Mouse (Mus musculus) CH12F3 (cell line): ENCODE data around the gene Cpt1a.

Experiments used
- in situ Hi-C: fragments of 300-500 bp; cut with MboI; formaldehyde crosslinking; loops from 2 replicates; pipeline ENCODE4 v1.14.3; 2020; ENCODE audit warnings: low sequenced_read_pairs

The Cpt1a gene

DNA sequence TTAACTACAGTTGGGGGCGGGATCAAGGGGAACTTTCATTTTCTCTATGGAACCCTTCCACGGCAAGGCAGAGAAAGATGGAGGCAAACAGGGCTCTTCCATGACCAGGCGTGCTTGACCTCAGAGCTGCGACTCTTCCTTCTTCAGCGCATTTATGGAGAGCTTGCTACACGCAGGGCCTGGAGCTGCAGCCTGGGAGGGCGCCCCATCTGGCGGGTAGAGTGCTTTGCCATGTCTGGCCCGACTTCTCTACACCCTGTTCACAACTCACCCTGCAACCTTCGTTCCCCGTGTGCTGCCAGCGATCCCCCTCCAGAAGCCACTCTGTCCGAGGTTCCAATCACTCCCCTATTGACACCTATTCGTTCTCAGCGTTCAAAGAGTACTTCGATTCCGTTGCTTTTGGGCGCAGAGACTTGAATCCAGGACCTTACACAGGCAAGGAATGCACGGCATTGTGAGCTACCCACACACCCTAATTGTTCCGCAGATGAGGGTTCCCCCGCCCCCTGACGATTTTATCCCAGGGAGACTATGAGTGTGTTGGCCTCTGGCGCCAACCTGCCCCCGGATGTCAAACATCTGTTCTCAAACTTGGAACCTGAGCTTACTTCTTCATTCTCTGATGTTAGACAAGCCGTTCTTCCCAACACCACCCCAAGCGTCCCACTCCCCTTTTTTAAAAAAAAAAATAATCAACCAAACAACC is at the start of gene Cpt1a:
Gene Cpt1a, plus strand, starts transcription at position 74 of the 709 bp plus-strand sequence.
- in situ Hi-C loops, result no loop called here

DNA sequence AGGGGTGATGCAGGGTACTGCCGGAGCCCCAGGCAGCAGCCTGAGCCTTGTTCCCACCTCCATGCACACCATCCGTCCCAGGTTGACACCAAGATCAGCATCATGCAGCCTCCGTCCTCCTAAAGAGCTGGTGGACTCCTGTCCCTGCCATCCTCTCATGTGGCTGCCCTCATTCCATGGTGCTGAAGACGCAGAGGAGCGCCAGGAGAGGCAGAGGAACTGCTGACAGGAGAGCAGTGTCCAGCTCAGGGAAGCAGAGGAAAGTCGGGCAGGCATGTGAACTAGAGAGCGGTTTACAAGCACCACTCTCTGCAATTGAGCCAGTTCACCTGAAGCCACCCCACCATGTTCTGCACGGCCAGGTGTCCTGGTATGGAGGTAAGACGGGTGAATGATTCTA is 48.8 kb upstream of the Cpt1a start:
- in situ Hi-C loops, result no loop called here

DNA sequence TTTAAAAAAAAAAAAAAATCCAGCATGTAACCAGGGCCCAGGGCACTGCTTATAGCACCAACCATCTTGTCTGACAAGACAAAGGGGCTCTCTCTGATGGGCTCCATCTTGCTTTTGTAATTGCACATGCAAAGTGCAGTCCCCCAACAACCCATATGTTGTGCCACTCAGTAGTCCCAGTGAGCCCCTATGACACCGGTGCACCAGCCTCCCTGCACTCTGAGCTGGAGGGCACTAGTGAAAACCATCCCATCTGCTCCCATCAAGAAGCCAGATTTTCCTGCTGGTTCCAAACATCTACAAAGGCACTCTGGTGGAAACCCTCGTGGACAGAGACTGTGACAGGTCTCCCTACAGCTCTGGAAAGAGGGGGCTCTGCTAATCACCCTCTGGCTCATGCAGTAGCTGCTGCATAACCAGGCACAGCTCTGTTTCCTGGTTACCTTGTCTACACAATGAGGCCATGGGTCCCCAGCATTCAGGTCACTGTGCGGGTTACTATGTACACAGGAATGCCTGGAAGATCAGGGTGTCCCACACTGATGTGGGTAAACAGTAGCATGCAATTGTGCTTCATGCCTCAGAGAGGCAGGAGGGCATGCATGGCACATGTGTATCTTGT is 46.3 kb upstream of the Cpt1a start:
- in situ Hi-C loops, result no loop called here

DNA sequence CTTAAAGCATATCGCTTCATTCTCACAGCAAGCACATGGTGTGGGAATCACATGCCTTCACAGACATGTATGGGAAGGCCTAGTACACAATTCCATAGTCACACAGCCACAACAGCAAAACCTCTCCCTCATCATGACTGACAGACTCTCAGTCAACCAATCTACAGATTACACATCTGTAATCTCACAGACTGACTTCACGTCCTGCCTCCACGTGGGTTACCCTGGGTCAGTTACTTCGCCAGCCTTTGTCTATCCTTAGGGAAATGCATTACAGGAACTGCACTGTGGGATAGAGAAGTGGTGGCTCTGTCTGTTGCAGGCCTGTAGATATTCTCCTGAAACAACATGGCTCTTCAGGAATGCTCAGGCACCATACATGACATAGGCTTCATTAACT is 40.2 kb upstream of the Cpt1a start:
- in situ Hi-C loops, result no loop called here

DNA sequence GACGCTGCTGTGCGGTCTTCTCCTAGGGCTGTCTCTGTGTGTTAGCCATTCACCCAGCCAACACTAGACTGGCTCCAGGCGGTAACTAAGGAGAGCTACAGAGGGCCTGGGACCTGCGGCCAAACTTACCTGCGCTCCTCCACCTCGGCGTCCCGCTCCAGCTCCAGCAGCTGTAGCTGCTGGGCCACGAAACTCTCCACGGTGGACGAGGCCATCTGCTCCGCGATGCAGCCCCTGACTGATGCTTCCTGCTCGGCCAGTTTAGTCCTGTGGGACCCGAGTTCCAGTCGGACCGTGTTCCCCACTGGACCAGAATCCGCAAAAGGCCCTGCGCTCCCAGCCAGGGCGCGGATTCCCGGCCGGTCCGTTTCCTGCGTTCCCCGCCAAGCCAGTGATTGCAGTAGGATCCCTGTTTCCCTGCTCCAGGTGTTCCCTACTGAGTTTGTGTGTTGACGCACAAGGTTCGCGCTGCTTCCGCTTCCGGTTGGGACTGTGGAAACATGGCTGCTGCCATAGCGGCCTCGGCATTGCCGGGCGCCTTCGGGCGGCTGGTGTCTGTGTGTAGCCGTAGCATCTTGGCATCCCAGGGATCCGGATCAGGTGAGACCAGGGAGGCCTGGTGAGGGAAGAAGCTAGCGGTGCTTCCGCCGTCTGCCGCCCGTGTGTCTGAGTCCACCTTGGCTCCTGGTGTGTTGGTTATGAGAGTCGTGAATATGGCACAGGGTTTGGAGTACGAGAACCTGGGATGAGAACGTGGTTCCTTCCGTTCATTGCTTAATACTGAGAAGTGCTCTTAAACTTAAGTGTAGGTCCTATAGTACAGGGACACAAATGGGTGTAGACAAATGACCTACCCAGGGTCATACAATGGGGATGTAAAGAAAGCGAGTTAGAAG is 39.3 kb upstream of the Cpt1a start, which contains the start of the genes Mrpl21 and Ighmbp2:
Gene Mrpl21, plus strand, starts transcription at position 330 of the 896 bp plus-strand sequence.
Gene Ighmbp2, minus strand, starts transcription at position 446 of the 896 bp plus-strand sequence.
- in situ Hi-C loops, result no loop called here

DNA sequence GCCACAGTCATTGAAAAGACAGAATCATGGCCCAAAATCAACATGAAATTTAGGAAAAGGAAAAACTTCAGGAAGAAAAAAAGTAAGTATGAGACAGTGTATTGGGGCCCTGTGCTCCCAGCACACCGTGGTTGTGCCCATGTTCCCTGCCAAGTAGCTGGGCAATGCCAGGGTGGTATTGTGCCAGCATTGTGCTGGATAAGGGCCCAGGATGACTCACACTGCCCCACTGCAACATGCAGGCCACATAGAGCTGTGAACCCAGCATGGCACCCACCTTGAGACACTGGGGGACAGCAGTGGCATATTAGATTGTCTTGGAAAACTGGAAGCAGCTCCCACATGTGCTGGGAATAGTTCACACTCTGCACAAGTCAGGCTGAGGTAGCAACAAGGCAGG is 33.1 kb upstream of the Cpt1a start:
- in situ Hi-C loops, result no loop called here

DNA sequence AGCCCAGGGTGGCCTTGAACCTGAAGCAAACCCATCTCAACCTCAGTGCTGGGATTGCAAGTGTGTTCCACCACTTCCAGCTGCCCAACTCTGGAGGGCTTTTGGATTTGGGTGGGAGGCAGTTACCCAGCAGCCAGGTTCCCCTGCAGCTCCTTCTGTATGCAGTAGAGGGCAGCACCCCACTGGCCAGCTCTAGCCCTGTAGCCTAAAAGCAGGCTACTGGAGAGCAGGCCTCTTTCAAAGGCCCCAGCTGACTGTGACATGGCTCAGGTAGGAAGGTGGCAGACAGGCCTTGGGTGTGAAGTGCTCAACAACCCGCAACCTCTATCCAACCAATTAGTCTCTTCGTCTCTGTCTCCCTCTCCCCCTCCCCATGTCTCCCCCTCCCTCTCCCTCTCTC is 30.1 kb upstream of the Cpt1a start:
- in situ Hi-C loops, result loop anchor here (10.0 kb wide), 1 partner anchor 153 kb away; no protein-coding TSS in a partner anchor

DNA sequence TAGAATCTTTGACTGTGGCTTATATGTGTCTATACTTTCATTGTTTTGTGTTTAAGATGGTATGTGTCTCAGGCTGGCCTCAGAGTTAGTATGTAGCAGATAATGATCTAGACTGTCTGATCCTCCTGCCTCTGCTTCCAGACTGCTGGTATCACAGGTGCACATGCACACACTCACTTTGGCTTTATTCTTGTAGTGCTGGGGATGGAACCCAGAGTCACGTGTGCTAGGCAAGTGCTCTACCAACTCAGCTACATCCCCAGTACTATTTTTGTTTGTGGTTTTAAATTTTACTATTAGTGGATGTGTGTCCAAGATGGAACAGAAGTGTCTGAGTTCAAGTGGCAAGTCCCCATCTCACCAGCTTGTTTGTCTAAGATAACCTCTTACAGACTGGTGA is 29.1 kb upstream of the Cpt1a start:
- in situ Hi-C loops, result loop anchor here (10.0 kb wide), 1 partner anchor 152 kb away; no protein-coding TSS in a partner anchor

DNA sequence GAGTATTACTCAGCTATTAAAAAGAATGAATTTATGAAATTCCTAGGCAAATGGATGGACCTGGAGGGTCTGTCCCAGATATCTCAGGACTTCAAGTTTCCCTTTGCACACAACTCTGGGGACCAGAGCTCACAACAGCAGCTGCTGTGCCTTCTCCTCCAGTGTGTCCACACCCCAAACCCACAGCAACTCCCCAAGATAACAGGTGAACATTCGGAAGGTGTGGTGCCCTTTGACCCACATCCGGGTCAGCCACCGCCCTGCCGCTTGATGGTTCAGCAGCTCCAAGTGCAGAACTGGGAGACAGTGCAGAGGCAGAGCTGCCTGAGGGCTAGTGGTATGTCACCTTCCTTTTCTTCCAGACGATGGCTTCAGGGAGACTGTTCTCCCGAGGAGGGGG is 26.9 kb upstream of the Cpt1a start:
- in situ Hi-C loops, result loop anchor here (10.0 kb wide), 1 partner anchor 150 kb away; no protein-coding TSS in a partner anchor

DNA sequence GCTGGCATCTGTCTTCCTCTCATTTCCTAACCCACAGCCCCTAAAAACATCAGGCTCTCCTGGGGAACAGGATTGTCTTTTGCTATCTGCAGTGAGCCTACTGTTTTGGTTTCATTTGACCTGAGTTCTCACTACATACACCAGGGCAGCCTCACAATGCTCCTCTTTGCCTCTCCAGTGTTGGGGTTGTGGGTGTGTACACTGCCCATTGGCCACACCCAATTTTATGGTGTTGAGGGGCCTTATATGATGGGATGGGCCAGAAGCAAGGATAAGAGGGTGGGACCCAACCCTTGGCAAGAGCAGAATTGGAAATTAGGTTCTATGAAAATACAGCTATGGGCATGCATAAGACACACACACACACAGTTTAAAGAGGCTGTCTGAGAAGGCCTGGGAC is 25.1 kb upstream of the Cpt1a start:
- in situ Hi-C loops, result loop anchor here (10.0 kb wide), 1 partner anchor 148 kb away; no protein-coding TSS in a partner anchor

DNA sequence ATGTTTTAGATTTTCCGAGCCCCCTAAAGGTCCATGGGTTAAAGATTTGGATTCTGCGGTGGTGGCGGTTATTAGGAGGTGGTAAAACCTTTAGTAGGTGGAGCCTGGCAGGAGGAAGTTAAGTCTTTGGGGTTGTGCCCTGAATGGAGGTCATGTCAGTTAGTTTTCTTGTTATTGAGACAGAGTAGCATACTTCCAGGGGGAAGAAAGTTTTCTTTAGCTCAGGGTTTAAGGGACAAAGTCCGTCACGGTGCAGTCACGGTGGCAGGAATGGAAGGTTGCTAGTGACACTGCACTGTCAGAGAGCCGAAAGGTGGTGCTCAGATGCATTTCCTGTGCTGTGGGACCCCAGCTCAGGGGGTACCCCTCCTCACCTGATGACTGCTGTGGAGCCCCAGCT is 24.4 kb upstream of the Cpt1a start:
- in situ Hi-C loops, result loop anchor here (10.0 kb wide), 1 partner anchor 147 kb away; no protein-coding TSS in a partner anchor

DNA sequence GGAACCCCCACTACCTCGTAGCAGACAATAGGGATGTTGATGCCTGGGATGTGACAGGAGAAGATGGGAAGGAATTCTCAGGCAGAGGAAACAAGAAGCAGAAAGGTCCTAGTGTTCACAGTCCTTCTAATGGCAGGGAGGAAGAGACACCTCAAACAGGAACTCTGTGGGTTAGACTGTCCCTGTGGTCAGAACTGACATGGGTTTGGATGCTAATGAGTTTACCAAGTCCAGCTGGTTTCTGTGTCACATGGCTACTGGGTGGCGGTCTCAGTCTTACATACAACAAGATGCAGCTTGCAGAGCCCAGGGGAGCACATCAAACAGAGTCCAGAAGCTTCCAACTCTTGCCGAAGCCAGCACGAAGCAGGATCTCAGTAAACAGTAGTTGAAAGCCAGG is 18.1 kb upstream of the Cpt1a start:
- in situ Hi-C loops, result no loop called here

DNA sequence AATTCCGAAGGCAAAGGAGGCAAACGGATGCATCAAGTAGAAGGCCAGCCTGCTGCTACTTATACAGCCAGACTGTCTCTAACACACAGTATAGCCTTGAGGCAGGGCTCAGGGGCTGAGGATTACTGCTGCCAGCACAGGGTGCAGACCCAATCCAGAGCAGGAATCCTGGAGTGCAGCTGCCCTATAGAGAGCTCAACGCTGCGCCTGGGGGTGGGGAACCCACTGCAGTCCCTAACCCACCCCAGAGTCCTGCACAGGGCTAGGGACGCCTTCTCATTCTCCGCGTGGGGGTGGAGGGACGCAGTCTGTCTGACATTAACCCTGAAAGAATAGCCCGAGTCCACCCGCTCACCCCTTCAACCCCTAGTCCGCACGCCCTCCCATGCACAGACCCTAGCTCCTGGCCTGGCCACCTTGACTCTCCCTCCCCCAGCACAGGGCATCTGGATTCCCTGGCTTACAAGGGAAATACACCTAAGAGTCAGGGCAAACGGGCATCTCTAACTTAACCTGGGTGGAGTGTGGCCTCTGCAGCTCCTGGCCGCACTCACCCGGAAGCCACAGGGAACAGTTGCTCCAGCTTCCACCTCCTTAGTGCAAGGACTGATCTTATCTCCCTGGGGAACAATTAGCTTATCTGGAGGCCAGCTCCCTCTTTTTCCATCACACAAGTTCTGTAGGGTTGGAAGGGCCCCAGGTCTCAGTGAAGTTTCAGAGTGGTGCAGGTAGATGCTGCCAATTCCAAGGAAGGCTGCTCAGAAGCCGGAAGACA is 14.8 kb upstream of the Cpt1a start:
- in situ Hi-C loops, result no loop called here

DNA sequence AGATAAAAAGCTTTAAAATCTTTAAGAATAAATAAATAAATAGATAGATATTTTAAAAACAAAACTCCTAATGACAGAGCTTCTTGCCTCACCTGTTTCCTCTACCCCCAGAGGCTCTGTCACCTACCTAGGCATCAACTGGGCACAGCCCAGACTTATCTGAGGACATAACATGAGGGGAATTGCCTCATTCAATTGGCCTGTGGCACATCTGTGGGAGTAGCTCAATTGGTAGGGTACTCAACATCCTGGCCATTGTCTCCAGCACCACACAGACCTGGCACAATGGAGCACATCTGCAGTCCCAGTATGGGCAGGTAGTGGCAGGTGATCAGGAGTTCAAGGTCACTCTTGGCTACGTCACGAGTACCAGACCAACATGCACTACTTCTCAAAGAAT is 2.8 kb upstream of the Cpt1a start:
- in situ Hi-C loops, result no loop called here

DNA sequence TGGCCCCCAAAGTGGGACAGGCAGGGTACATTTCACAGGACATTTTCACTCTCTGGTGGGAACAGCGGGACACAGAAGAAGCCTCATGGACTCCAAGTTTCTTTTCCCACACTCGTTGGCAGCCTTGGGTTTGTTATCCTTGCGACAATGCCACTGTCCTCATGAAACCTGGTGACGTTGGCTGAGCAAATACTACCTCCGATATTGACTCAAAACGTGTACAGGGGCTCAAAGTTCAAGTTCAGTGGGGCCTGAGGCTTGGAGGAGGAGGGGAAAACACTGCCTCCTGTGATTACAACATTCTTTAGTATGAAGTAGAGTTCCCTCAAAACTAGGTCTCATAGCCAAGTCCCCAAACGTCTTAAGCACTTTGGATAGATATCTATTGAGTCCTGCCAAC is 2.0 kb upstream of the Cpt1a start:
- in situ Hi-C loops, result no loop called here

DNA sequence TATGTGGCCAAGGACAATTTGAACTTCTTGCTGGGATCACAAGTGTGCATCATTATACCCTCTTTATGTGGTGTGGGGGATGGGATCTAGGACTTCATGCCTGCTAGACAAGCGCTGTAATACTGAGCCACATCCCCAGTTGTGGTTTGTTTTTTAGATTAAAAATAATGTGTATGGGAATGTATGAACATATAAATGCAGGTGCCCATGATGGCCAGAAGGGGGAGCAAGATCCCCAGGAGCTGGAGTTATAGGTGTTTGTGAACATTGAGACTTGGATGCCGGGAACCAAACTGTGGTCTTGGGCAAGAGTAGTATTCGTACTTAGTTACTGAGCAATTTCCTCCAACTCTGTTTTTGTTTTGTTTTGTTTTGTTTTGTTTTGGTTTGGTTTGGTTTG is 1.3 kb upstream of the Cpt1a start:
- in situ Hi-C loops, result no loop called here

DNA sequence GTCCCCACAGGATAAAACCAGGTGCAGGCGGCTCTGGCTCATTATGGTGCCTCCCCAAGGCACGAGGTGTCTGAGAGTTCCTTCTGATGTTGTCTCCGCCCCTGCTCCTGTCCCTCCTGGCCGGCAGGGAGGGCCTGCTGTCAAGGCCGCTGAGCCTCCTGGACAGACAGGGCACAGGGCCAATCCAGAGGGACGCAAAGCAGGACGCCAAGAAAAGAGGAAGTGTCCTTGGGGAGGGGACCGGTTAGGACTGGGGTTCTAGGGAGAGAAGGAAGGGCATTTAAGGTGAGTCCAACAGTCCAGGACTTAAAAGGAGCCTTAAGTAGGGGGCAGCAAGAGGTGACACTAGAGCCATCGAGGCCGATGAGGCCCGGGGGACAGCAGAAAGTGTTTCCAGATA is 517 bp upstream of the Cpt1a start:
- in situ Hi-C loops, result no loop called here

DNA sequence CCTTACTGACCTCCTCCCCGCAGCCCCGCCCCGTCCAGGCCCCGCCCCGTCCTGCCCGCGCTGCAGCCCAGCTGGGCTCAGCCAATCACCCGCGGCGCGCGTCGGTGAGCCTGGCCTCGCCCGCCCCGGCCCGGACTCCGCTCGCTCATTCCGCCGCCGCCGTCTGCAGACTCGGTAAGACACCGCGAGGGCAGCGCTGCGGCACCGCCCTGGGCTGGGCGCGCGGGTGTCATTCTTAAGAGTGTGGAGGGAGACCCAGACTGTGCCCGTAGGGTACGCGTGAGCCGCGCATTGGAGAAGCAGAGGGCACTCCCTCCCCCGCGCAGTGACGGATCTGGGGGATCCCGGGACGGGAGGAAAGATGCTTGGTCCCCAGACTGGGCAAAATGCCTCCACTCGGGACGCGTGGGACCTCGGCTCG is 1.1 kb downstream of the Cpt1a start:
- in situ Hi-C loops, result no loop called here

DNA sequence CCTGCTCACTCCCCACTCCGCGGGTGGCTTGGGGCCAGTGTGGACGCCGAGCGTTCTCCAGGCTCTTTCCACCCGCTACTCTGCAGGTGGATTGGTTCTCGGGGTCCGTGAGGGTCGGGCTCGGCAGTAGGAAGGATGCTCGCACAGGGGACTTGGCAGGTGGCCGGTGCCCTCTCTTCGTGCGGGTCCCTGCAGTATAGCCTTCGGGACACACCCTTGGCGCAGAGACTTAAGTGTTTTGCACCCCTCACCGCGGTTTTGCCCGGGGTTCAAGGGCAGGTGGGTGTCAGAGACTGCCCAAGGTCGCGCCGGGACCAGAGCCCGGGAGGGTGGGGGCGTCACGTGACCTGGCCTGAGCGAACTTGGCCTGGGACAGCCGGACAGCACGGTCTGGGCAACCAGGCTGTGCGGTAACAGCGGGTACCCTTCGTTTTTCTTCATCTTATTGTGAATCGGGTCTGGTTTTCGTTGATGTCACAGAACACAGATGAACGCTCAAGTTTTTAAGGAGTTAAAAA is 1.7 kb downstream of the Cpt1a start:
- in situ Hi-C loops, result no loop called here

DNA sequence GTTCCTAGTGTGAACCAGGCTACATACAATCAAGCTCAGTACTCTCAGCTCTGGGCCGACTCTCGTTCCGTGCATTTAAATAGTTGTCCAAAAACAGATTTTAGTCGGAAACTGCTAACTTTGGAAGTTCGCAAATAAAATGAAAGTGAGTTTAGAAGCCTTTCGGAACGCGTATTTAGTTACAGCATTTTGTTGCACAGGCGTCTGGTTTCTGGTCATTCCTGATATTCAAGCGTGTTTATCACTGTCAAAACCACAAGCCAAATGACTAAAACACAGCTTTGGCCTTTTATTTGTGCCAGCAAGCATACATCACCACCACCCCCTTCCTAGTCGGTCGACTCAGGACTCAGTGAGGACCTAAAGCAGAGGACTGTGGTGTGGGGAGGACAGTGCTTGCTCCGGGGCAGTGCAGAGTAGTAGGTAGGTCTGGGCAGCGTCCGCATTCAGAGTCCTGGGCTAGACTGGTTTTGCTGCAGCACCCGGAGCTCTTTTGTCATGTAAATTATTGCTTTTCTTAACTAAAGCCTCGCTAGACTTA is 2.2 kb downstream of the Cpt1a start:
- in situ Hi-C loops, result no loop called here
